In genomic region chr11:101301299-101302003, GRCm38 (mm10) we compare ENCODE assay signal across 8 mouse cellular contexts. TPM values are rescaled to one million over a fixed set of nuclear protein-coding genes. Genes with fewer than 3 reads are reported as not detected.
DNase-seq lines count a peak whose midpoint lies in the region; ATAC-seq and TF ChIP-seq lines count a peak whose summit lies in the region.

No protein-coding gene starts in this region.

- H3K27ac ChIP-seq in embryonic facial prominence, embryonic 14.5 days (replicated peaks; ENCODE audit: low read depth, low read length), result peak overlapping the region; percentile 52; the same call in 1 of the 2 replicates
- H3K27ac ChIP-seq in limb, embryonic 12.5 days, result peak overlapping the region; percentile 35; the same call in 1 of the 2 replicates
- H3K27ac ChIP-seq in neural tube, embryonic 15.5 days (replicated peaks), result peak overlapping the region; percentile 77

- TF ChIP-seq POLR2A in lung, adult 2 months (IDR thresholded peaks at IDR 0.05; ENCODE audit: borderline replicate concordance, extremely low read depth, low read depth, low read length), result no peak

- no peak for DNase-seq in lung, adult 2 months
- DNase-seq in lung, postnatal 4 days, result no peak
- DNase-seq in embryonic facial prominence, embryonic 14.5 days (ENCODE audit: low spot score), result no peak
- no peak for DNase-seq in frontal cortex, postnatal 25 days (ENCODE audit: low spot score in 2 of 2)
- DNase-seq in MN1 (ENCODE audit: low spot score), result no peak
- DNase-seq in left cerebral cortex, postnatal 4 days, result no peak

- peak overlapping the region; percentile 87 for H3K4me3 ChIP-seq in lung, adult 2 months (replicated peaks; ENCODE audit: extremely low read depth, low read depth, low read length)
- peak overlapping the region; percentile 82 for H3K4me3 ChIP-seq in embryonic facial prominence, embryonic 14.5 days (ENCODE audit: low read depth, low read length)
- peak overlapping the region; percentile 89 for H3K4me3 ChIP-seq in limb, embryonic 12.5 days (replicated peaks)
- H3K4me3 ChIP-seq in neural tube, embryonic 15.5 days (replicated peaks), result peak overlapping the region; percentile 92

- peaks cover 25% of the 10 kb centered on the region for H3K36me3 ChIP-seq in embryonic facial prominence, embryonic 14.5 days (ENCODE audit: control insufficient read depth, insufficient read depth, low read length)
- H3K36me3 ChIP-seq in limb, embryonic 12.5 days, result peaks cover 35% of the 10 kb centered on the region
- peaks cover 21% of the 10 kb centered on the region for H3K36me3 ChIP-seq in neural tube, embryonic 15.5 days

- intact Hi-C loops in left cerebral cortex, postnatal 4 days (cut with DNase I), result no loop called here

- TF ChIP-seq CTCF in lung, adult 2 months (IDR thresholded peaks at IDR 0.05; ENCODE audit: insufficient read depth, low read length), result no peak

- ATAC-seq in embryonic facial prominence, embryonic 14.5 days (ENCODE audit: low read depth), result no peak; the same call in 1 of the 2 replicates
- ATAC-seq in limb, embryonic 12.5 days (ENCODE audit: insufficient number of reproducible peaks, insufficient read depth, low FRiP score, low TSS enrichment, low read depth), result no peak
- ATAC-seq in neural tube, embryonic 15.5 days (ENCODE audit: low FRiP score), result no peak

- H3K9me3 ChIP-seq in embryonic facial prominence, embryonic 14.5 days (ENCODE audit: control insufficient read depth, low read length), result no peaks in the 10 kb centered on the region
- H3K9me3 ChIP-seq in limb, embryonic 12.5 days, result no peaks in the 10 kb centered on the region
- no peaks in the 10 kb centered on the region for H3K9me3 ChIP-seq in neural tube, embryonic 15.5 days (replicated peaks)

- H3K27me3 ChIP-seq in embryonic facial prominence, embryonic 14.5 days (replicated peaks; ENCODE audit: control insufficient read depth, insufficient read depth, low read length), result no peaks in the 10 kb centered on the region
- H3K27me3 ChIP-seq in limb, embryonic 12.5 days, result no peaks in the 10 kb centered on the region
- H3K27me3 ChIP-seq in neural tube, embryonic 15.5 days (replicated peaks), result 0 out of 2 replicates have a peak, but pooled peaks cover 2% of the 10 kb centered on the region

- H3K9ac ChIP-seq in embryonic facial prominence, embryonic 14.5 days (ENCODE audit: low read depth, low read length), result peak overlapping the region; percentile 87
- H3K9ac ChIP-seq in limb, embryonic 12.5 days (replicated peaks), result peak overlapping the region; percentile 83
- peak overlapping the region; percentile 89 for H3K9ac ChIP-seq in neural tube, embryonic 15.5 days (replicated peaks)

- 8% methylated on average over 26 of the region's 26 CpGs for WGBS in lung, adult 2 months
- 14% methylated on average over 24 of the region's 26 CpGs for WGBS in embryonic facial prominence, embryonic 14.5 days
- WGBS in limb, embryonic 12.5 days, result 15% methylated on average over 26 of the region's 26 CpGs
- 13% methylated on average over 26 of the region's 26 CpGs for WGBS in neural tube, embryonic 15.5 days

- peaks cover 5% of the 10 kb centered on the region for H3K4me1 ChIP-seq in lung, adult 2 months (ENCODE audit: control insufficient read depth, insufficient read depth, low read length)
- peaks cover 10% of the 10 kb centered on the region for H3K4me1 ChIP-seq in embryonic facial prominence, embryonic 14.5 days (ENCODE audit: control insufficient read depth, insufficient read depth, low read length)
- H3K4me1 ChIP-seq in limb, embryonic 12.5 days (replicated peaks), result peaks cover 11% of the 10 kb centered on the region
- peaks cover 26% of the 10 kb centered on the region for H3K4me1 ChIP-seq in neural tube, embryonic 15.5 days

- H3K4me2 ChIP-seq in embryonic facial prominence, embryonic 14.5 days (ENCODE audit: low read depth, low read length), result peak overlapping the region; percentile 92
- peak overlapping the region; percentile 98 for H3K4me2 ChIP-seq in limb, embryonic 12.5 days
- H3K4me2 ChIP-seq in neural tube, embryonic 15.5 days, result peak overlapping the region; percentile 97

RNA-seq across cellular contexts. Expression of gene Becn1, which starts 0.6 kb away (rescaled TPM):
- 70.3 and 97.9 TPM in 2 replicates for polyA plus RNA-seq in lung, adult 2 months (2012; rRNA removed)
- polyA plus RNA-seq in embryonic facial prominence, embryonic 14.5 days (2014; fragmentation: Nextera tagmentation; extraction: Ambion mirVana), result 134 and 139 TPM in 2 replicates
- 126 and 129 TPM in 2 replicates for polyA plus RNA-seq in limb, embryonic 12.5 days (2016; fragmentation: Nextera tagmentation; extraction: Ambion mirVana)
- 172 and 175 TPM in 2 replicates for polyA plus RNA-seq in neural tube, embryonic 15.5 days (2015; fragmentation: Nextera tagmentation; extraction: Ambion mirVana)
- total RNA-seq in left cerebral cortex, postnatal 4 days (2021), result 100 to 1,000 TPM; 141 to 144 TPM

RNA-seq across cellular contexts. Expression of gene Psme3, which starts 14.6 kb away (rescaled TPM):
- polyA plus RNA-seq in lung, adult 2 months (2012; rRNA removed), result 30.6 and 40.4 TPM in 2 replicates
- polyA plus RNA-seq in embryonic facial prominence, embryonic 14.5 days (2014; fragmentation: Nextera tagmentation; extraction: Ambion mirVana), result 98.0 and 106 TPM in 2 replicates
- 154 and 167 TPM in 2 replicates for polyA plus RNA-seq in limb, embryonic 12.5 days (2016; fragmentation: Nextera tagmentation; extraction: Ambion mirVana)
- polyA plus RNA-seq in neural tube, embryonic 15.5 days (2015; fragmentation: Nextera tagmentation; extraction: Ambion mirVana), result 108 and 123 TPM in 2 replicates
- total RNA-seq in left cerebral cortex, postnatal 4 days (2021), result 100 to 1,000 TPM in 1 of 2 experiments, 10 to 100 TPM in 1; 95.9 to 109 TPM

RNA-seq across cellular contexts. Expression of gene Coa3, which starts 22.5 kb away (rescaled TPM):
- polyA plus RNA-seq in lung, adult 2 months (2012; rRNA removed), result 194 and 283 TPM in 2 replicates
- 180 and 181 TPM in 2 replicates for polyA plus RNA-seq in embryonic facial prominence, embryonic 14.5 days (2014; fragmentation: Nextera tagmentation; extraction: Ambion mirVana)
- polyA plus RNA-seq in limb, embryonic 12.5 days (2016; fragmentation: Nextera tagmentation; extraction: Ambion mirVana), result 193 and 204 TPM in 2 replicates
- polyA plus RNA-seq in neural tube, embryonic 15.5 days (2015; fragmentation: Nextera tagmentation; extraction: Ambion mirVana), result 213 and 237 TPM in 2 replicates
- 10 to 100 TPM; 80.2 to 87.2 TPM for total RNA-seq in left cerebral cortex, postnatal 4 days (2021)

RNA-seq across cellular contexts. Expression of gene Cntd1, which starts 22.6 kb away (rescaled TPM):
- polyA plus RNA-seq in lung, adult 2 months (2012; rRNA removed), result 0.22 and 0.59 TPM in 2 replicates
- polyA plus RNA-seq in embryonic facial prominence, embryonic 14.5 days (2014; fragmentation: Nextera tagmentation; extraction: Ambion mirVana), result 0.90 and 1.6 TPM in 2 replicates
- polyA plus RNA-seq in limb, embryonic 12.5 days (2016; fragmentation: Nextera tagmentation; extraction: Ambion mirVana), result 1.0 and 1.6 TPM in 2 replicates
- polyA plus RNA-seq in neural tube, embryonic 15.5 days (2015; fragmentation: Nextera tagmentation; extraction: Ambion mirVana), result 0.77 and 0.80 TPM in 2 replicates
- total RNA-seq in left cerebral cortex, postnatal 4 days (2021), result under 1 TPM; 0.30 to 0.68 TPM

RNA-seq across cellular contexts. Expression of gene Aoc2, which starts 23.4 kb away (rescaled TPM):
- 3.3 and 3.6 TPM in 2 replicates for polyA plus RNA-seq in lung, adult 2 months (2012; rRNA removed)
- polyA plus RNA-seq in embryonic facial prominence, embryonic 14.5 days (2014; fragmentation: Nextera tagmentation; extraction: Ambion mirVana), result 0.75 and 0.82 TPM in 2 replicates
- polyA plus RNA-seq in limb, embryonic 12.5 days (2016; fragmentation: Nextera tagmentation; extraction: Ambion mirVana), result 2.0 and 2.3 TPM in 2 replicates
- 1.5 and 1.7 TPM in 2 replicates for polyA plus RNA-seq in neural tube, embryonic 15.5 days (2015; fragmentation: Nextera tagmentation; extraction: Ambion mirVana)
- total RNA-seq in left cerebral cortex, postnatal 4 days (2021), result 1 to 10 TPM; 6.2 to 6.6 TPM
